Mouse (Mus musculus): ENCODE measurements around the gene C130074G19Rik.

C130074G19Rik gene

DNA sequence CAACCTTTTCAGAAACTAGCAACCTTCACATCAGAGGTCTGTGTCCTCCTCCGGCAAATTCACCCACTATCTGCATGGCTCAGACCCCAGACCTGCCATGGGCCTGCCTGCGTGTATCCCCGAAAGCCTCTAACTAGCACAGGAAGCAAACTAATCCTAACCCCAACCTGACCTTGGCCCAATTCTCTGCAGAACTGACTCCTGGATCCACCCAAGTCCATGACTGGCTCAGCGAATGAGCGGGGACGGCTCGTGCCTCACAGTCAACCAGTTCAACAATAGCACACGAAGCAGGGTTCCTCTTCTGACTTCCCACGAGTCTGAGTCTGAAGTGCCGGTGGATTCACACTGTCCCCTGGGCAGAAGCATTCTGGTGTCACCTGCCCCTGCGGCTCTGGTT, 9.1 kb downstream of the C130074G19Rik start:
- DNase-seq (ENCODE audit: low read depth, low spot score), result no peak

GRCm38 (mm10) chr1:184872069-184872819, 10.8 kb downstream of the C130074G19Rik start:
- DNase-seq (ENCODE audit: low read depth, low spot score), result no peak

DNA sequence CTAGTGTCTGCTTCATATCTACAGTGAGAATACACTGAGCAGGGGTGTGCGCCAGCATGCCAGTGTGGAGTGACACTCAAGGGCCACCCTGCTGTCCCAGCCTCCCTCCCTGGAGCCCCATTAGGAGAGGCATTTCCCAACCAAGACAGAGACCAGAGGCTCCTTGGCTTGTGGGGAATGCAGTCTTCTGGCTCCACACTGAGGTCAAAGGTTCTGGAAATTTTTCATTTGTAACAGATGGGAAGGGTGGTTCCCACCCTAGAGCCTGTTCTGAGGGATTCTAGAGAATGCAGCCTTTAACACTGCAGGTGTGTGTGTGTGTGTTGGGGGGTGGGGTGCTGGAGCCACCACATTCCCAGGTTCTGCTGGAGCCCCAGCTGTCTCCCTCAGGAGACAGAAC, 11.5 kb downstream of the C130074G19Rik start:
- peak; percentile 36 for DNase-seq (ENCODE audit: low read depth, low spot score)

DNA sequence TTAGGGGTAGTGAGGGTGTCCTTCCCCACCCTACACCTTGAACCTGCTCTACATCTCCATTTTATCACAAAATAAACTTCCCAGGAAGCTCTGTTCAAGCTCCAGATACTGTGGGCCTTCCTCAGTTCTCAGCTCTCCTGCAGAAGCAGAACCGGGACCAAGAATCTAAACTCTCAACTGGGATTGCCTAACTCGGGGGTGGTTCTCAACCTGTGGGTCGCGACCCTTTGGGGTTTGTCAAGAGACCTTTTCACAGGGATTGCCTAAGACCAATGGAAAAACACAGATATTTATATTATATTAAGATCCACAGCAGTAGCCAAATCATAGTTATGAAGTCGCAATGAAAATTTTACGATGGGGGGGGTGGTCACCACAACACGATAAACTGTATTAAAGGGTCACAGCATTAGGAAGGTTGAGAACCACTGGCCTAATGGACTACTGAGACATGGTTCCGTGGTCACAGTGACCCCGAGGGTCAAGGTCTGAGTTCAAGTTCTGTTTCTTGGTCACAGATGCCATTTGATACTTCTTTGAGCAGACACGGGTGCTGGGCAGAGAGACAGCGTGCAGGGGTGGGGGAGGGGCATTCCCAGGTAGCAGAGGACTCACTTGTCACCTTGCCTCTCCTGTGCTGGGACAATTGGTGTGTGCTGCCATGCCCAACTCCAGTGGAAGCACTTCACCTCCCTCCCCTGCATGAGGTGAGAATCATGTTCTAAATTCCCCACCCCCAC, 12.2 kb downstream of the C130074G19Rik start:
- DNase-seq (ENCODE audit: low read depth, low spot score), result no peak

DNA sequence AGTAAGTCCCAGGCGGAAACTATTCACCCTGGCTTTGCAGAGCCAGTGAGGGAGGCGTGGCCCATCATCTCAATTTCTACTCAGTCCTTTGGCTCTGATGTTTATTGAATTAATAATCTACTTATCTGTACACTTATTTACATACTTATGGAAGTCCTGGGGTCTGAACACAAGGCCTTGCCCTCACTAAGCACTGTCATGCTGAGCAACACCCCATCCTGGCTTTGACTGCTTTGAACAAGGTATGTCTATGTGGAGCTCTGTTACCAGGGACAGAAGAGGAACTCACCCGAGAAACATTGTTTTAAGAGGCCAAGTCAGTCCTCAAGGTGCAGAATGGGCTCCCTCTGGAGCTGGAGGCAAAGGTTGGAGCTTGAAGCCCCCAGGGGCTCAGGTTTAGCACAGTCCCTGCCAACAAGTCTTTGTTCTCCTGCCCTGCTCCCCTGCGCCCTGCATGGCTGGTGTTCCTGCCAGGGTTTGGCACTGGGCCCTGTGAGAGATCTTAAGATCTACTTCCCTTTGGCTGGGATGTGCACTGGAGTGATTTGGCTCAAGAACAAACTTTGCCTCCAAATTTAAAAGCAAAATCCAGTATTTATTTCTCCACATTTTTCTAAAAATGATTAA, 13.0 kb downstream of the C130074G19Rik start:
- DNase-seq (ENCODE audit: low read depth, low spot score), result no peak

GRCm38 (mm10) chr1:184867640-184868120, 15.3 kb downstream of the C130074G19Rik start:
- no peak for DNase-seq (ENCODE audit: low read depth, low spot score)

DNA sequence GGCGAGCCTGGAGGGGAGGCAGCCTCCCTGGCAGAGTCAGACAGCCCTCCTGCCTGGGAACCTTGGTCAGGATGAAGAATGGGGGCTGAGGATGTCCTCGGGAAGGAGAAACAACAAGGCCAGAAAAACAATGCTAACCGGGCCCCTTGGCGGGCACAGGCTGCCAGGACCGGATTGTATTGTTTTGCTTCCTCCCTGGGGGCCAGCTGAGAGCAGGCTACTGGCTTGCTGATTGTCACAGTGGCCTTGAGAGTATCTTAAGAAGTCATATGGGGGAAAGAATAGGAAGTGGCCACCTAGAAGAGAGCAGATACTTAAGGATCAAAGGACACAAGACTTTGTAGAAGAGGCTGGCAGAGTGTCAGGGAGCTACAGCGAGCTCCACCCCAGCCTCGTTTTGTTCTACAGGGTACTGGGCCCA, 18.6 kb downstream of the C130074G19Rik start:
- DNase-seq (ENCODE audit: low read depth, low spot score), result no peak

DNA sequence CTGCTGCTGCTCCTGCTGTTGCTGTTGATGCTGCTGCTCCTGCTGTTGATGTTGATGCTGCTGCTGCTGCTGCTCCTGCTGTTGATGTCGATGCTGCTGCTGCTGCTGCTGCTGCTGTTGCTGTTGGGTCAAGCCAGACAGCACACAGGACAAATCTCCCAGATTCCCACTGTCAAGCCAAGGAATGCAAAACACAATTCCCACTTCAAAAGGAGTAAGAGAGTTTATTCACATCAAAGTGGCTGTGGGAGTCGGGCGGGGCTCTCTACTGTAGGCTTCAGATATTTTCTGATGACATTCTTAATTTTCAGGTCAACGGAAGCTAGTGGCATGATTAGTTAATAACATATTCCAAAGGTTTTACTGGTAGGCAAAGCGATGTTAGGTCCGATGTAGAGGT, 20.4 kb downstream of the C130074G19Rik start:
- DNase-seq (ENCODE audit: low read depth, low spot score), result no peak

DNA sequence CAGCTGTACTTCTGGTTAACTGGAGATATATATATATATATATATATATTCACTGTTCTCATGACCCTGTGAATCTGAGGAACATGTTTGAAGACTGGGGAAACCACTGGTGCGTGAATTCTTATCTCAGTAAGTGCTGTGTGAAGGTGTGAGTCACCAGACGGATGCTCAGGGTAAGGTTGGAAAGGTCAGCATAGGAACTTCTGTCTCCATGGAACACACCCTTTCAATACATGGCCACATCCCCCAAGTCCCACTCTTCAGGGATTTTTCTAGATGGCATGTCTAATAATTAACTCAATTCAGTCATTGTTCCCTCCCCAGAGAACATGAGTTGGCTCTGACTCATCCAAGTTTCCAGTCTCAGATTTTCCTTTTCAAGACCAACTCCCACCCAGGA, 21.5 kb downstream of the C130074G19Rik start:
- no peak for DNase-seq (ENCODE audit: low read depth, low spot score)

DNA sequence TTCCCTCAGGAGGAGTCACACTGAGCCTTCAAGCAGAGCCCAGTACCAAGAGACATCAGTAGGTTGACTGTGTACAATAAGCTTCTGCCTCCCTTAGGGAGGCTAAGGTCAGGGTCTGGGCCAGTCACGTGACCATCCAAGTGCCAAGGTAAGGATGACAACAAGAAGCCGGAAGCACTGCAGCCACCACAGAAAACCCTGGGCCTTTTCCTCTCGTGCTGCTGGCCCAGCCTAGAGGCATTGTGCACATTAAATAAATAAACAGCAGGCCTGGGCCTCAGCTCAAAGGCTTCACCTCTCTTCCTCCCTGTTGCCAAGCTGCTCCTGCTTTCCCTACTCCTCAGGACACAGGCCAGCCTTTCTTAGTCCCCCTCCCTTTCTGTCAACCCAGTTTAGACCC, 22.7 kb downstream of the C130074G19Rik start:
- no peak for DNase-seq (ENCODE audit: low read depth, low spot score)

DNA sequence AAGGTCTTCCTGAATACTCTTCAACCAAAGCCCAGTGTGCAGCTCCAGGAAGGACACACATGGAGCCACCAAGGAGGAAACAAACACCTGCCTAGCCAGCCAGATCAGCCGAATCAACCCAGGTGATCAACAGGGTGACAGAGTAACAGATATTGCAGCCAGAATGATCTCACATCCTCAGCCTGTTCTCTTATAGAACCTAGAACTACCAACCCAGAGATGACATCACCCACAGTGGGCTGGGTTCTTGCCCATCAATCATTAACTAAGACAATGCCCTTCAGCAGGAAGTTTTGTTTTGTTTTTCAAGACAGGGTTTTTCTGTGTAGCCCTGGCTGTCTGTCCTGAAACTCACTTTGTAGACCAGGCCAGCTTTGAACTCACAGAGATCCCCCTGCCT, 24.8 kb downstream of the C130074G19Rik start:
- no peak for DNase-seq (ENCODE audit: low read depth, low spot score)

- DNase-seq (ENCODE audit: low read depth, low spot score), result no peak
Observed at GRCm38 (mm10) chr1:184857216-184857615, 25.8 kb downstream of the C130074G19Rik start.

DNA sequence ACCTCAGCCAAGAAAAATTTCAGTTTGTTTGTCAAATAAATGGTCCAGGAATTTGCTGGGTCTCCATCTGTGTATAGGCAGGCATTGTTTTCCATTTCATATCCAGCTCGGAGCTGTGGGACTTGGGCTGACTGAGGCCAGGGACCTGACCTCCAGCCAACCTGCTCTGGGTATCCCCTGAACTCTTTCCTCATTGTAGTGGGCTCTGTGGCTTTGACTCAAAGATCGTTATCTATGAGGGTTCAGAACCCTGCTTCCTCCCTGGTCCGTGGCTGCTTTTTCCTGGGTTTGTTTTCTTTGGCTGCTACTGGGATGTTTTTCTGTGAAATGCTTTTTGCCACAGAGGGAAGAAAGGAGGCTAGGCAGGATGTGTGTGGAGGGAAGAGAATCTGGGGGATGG, 29.1 kb downstream of the C130074G19Rik start:
- no peak for DNase-seq (ENCODE audit: low read depth, low spot score)

GRCm38 (mm10) chr1:184853339-184853738, 29.7 kb downstream of the C130074G19Rik start:
- peak; percentile 51 for DNase-seq (ENCODE audit: low read depth, low spot score)

DNA sequence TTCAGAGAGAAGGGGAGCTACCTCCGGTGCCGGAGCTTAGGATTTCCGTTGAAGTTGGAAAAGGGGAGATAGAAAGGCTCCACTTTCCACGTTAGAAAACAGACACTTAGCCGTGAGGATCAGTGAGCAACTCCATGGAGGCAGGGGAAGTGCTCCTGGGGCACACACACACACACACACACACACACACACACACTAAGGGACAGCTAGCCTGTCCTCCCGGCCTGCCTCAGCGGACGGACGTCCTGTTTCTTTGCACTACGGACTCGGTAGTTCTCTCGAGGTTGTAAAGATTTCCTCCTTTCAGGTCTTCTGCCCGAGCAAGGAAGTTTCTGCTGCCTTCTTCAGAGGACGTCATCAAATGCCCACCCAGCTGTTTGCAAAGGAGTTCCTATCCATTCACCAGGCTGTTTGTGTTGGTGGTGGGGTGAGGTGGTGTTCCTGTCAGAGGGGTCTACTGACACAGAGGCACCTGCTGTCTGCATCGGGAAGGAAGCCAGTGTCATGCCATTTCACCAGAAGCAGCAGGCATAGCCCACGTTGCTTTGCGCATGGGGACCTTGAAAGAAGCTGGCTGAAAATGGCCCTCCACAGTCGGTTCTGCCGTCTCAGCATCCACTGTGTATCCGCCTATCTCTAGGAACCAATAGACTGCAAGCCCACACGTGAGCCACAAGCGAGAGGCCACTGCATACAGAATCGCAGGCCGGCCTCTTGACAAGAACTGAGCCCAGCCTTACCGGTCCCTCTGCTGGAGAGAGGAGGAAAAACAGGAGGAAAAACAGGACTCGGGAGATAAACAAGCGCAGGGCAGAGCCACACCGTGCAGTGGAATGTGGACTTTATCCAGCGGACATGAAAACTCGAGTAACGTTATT, 31.0 kb downstream of the C130074G19Rik start:
- DNase-seq (ENCODE audit: low read depth, low spot score), result peak; percentile 77

DNA sequence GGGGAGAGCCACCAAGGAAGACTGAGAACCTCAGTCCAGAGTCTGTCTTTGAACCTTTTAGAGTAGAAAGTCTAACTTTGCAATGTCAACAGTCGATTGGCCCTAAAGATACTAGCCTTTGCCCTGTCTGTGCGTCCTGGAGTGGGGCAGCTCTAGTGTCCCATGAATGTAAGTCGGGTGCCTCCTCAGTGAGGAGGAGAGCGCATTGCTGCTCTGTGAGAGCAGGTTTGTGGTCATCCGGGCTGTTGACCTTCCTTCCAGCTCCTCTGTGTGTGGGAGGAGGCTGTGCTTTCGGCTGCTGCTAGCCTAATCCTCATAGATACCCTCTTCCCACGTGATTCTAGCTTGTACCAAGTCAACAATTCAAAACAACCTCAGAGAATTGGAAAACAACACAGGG, 31.9 kb downstream of the C130074G19Rik start:
- no peak for DNase-seq (ENCODE audit: low read depth, low spot score)

DNA sequence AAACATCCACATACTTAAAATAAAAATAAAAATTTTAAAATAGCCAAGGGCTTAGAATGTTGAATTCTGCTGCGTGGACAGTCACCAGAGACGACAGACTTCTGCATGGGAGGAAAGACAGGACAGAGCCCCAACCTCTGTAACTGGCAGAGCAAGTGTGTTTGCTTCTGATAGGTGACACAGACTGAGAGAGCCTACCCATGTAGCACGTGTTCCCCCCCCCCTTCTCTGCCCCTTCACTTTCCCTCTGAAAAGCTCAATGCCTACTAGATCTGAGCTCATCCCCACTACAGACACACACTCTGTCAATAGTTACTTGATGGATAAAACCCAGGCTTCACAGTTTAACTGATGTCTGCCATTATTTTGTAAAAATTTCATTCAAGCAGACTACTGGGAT, 36.0 kb downstream of the C130074G19Rik start:
- no peak for DNase-seq (ENCODE audit: low read depth, low spot score)

DNA sequence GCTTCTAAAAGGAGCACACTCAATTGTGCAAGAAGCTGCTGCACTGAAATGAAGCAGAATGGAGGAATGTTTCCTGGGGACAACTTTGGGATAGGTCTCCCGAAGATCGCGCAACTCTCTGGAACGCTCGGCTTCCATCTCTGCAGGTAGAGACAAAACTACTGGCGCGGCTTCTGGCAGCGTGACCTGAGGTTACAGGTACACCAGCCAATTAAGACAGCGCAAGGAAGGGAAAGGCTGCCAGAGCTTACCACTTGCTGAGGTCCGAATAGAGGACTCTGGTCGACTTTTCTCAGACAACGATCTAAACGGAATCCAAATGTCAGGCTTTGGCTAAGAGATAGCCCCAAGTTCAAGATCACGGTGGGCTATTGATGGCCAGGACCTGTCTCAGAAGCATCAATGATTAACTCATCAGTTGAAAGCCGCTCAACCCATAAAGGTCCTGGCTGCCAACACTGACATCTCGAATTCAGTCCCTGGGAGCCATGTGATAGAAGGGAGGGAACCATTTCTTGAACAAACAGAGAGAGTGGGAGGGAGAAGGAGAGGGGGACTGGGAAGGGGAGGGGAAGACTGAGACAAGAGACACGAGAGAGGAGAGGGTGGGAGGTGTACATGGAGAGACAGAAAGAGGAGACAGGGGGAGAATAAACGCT, 36.8 kb downstream of the C130074G19Rik start, which contains the start of gene Marc2:
TSS of gene Marc2 (minus strand) at position 360 of the 659 bp plus-strand sequence.
- DNase-seq (ENCODE audit: low read depth, low spot score), result no peak

DNA sequence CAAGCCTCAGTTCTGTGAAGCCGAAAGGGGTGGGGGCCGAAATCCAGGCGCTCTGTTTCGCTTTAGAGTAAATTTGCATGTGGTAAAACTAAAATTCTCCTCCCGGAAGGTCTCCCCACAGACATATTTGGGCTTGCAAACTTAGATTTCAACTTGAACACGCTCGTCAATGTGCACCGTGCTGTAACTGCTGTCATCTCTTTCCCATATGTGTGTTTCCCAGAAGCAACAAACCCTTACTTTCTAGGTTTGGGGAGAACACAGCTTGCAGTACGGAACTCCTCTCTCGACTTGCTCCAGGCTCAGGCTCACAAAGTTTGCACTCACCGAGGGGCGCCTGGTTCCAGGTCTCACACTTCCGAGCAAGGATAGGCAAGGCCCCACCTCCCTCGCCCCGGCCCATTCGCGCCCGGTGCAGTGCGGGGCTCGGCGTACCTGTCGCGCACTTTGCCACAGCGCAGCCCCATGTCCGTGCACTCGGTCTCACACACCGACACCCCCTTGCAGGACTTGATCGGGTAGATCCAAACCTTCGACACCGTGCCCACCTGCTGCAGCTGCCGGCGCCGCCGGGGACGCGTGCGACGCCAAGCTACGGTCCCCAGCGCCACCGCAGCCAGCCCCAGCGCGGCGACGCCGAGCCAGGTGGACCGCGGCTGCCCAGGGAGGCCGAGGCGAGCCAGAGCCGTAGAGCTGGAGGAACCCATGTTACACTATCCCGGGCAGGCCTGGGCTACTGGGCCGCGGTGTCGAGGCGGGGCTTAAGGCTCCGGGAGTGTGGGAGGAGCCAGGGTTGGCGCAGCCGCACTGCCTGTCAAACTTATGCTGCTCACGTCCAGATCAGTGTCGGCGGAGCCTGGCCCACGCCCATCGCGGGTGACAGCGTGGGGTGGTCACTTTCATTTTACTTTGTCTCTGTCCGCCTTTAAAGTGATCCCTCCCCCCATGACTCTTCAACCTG, 37.6 kb downstream of the C130074G19Rik start:
- peak; percentile 78 for DNase-seq (ENCODE audit: low read depth, low spot score)

Measured in forelimb bud, embryonic 11.5 days (tissue).